Mouse (Mus musculus) intestine, embryonic 14.5 days (tissue): ENCODE measurements at regions not wholly inside any gene's neighbourhood (a gene's known extent, or its start where the extent isn't known, plus 50 kb on each side); places are given as distances from the start of the nearest gene placed in this dataset.

Source experiments
- ATAC-seq: fragments of 200-750 bp; cut with Nextera tagmentation; replicated peaks from 2 replicates; pipeline ENCODE4 v1.8.0; 2017; ENCODE audit warnings: low read depth, moderate number of reproducible peaks, moderate TSS enrichment, moderate library complexity; ENCODE audit not compliant: low FRiP score, low TSS enrichment
- DNase-seq: peaks from one replicate; pipeline ENCODE4 v3.0.0-alpha.2; 2018; ENCODE audit warnings: low spot score
- H3K27ac ChIP-seq: fragments of 300-500 bp; sonication (generic); 2 replicates; pipeline ENCODE4 v1.5.1; 2014; ENCODE audit warnings: low read depth, mild to moderate bottlenecking, control low read depth
- H3K27me3 ChIP-seq: fragments of 300-500 bp; sonication (generic); replicated peaks from 2 replicates; pipeline ENCODE4 v1.6.1; 2014; ENCODE audit warnings: low read length, control low read depth; ENCODE audit not compliant: control insufficient read depth, insufficient read depth
- H3K36me3 ChIP-seq: fragments of 300-500 bp; sonication (generic); 2 replicates; pipeline ENCODE4 v1.6.1; 2014; ENCODE audit warnings: low read length, control low read depth; ENCODE audit not compliant: control insufficient read depth, insufficient read depth
- H3K4me1 ChIP-seq: fragments of 300-500 bp; sonication (generic); replicated peaks from 2 replicates; pipeline ENCODE4 v1.6.1; 2014; ENCODE audit warnings: low read length, control low read depth, mixed read lengths; ENCODE audit not compliant: control insufficient read depth, insufficient read depth
- H3K4me2 ChIP-seq: fragments of 300-500 bp; sonication (generic); 2 replicates; pipeline ENCODE4 v1.6.1; 2014; ENCODE audit warnings: low read length
- H3K4me3 ChIP-seq: fragments of 300-500 bp; sonication (generic); 2 replicates; pipeline ENCODE4 v1.5.1; 2014; ENCODE audit warnings: low read depth, low read length, control low read depth, mixed read lengths
- H3K9ac ChIP-seq: fragments of 300-500 bp; sonication (generic); 2 replicates; pipeline ENCODE4 v1.6.1; 2014; ENCODE audit warnings: mild to moderate bottlenecking, low read length
- H3K9me3 ChIP-seq: fragments of 300-500 bp; sonication (generic); 2 replicates; pipeline ENCODE4 v1.6.1; 2016; ENCODE audit warnings: low read length, control low read depth; ENCODE audit not compliant: control insufficient read depth
- WGBS: fragments of 180-500 bp; shearing (Covaris S2); extraction: QIAGEN DNeasy Blood & Tissue Kit; methylation state at CpG from one replicate; pipeline ENCODE4 v1.1.7; 2014; 5-methylcytosine and 5-hydroxymethylcytosine counted together

DNA sequence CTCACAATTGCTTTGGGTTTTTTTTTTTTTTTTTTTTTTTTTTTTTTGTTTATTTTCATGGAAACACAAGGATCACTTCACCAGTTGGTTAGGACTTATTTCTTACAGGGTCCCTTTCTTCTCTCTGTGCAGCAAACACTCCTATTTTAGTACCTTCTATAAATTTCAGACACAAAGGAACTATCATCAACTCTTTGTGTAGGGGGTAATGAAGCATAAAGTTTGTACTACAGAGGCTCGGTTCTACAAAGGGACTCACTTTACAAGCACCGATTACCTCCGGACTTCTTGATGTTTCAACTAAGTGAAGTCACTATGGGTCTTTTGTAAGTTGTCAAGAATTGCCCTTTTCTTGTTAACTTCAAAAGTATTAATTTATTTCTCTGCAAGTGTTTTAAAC lies 318.0 kb downstream of the Gja1 start:
- no peaks in the 10 kb centered on the region for H3K36me3 ChIP-seq
- no peaks in the 10 kb centered on the region for H3K4me1 ChIP-seq
- H3K27me3 ChIP-seq = no peaks in the 10 kb centered on the region
- ATAC-seq (no peak), DNase-seq (no peak)
- H3K9me3 ChIP-seq = no peaks in the 10 kb centered on the region
- no peak overlapping the region for H3K4me3 ChIP-seq
- no peak overlapping the region for H3K27ac ChIP-seq
- no peak overlapping the region for H3K9ac ChIP-seq
- no peak overlapping the region for H3K4me2 ChIP-seq
- WGBS = 58% methylated on average over 3 of the region's 3 CpGs

DNA sequence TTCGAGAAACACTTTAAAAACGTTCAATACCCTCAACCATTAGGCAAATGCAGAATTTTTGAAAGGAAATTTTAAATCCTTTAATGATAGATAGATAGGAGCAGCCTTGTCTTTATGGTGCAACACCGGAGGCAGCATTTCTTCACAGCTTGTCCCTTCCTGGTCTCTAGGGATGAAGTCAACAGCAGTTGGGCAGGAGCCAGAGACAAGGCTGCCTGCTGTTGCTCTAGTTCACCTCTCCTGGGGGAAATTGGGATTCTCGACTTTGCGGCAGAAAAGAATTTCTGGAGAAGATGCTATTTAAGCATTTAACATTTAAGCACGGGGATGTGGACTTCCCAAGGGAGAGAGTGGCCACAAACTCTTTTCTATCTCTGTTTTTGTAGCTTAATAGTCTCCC lies 323.0 kb downstream of the Gja1 start:
- no peaks in the 10 kb centered on the region for H3K27me3 ChIP-seq
- 76% methylated on average over 6 of the region's 6 CpGs for WGBS
- no peaks in the 10 kb centered on the region for H3K9me3 ChIP-seq
- H3K9ac ChIP-seq = no peak overlapping the region
- DNase-seq (no peak), ATAC-seq (no peak)
- H3K36me3 ChIP-seq = no peaks in the 10 kb centered on the region
- no peak overlapping the region for H3K4me2 ChIP-seq
- no peaks in the 10 kb centered on the region for H3K4me1 ChIP-seq
- no peak overlapping the region for H3K27ac ChIP-seq
- H3K4me3 ChIP-seq = no peak overlapping the region

- no peak for DNase-seq
Observed at GRCm38 (mm10) chr10:56708411-56708810, 331.3 kb downstream of the Gja1 start.

GRCm38 (mm10) chr10:56708886-56709285 lies 331.8 kb downstream of the Gja1 start:
- WGBS = 48% methylated on average over 1 of the region's 1 CpGs
- H3K36me3 ChIP-seq = no peaks in the 10 kb centered on the region
- ATAC-seq (no peak), DNase-seq (no peak)
- no peaks in the 10 kb centered on the region for H3K9me3 ChIP-seq
- H3K4me2 ChIP-seq = no peak overlapping the region
- H3K4me3 ChIP-seq = no peak overlapping the region
- H3K4me1 ChIP-seq = no peaks in the 10 kb centered on the region
- H3K27ac ChIP-seq = no peak overlapping the region
- no peak overlapping the region for H3K9ac ChIP-seq
- no peaks in the 10 kb centered on the region for H3K27me3 ChIP-seq

More at GRCm38 (mm10) chr10:56708411-56708810, 331.3 kb downstream of the Gja1 start:
- H3K36me3 ChIP-seq = no peaks in the 10 kb centered on the region
- H3K9me3 ChIP-seq = no peaks in the 10 kb centered on the region
- H3K27ac ChIP-seq = no peak overlapping the region
- no peak overlapping the region for H3K4me2 ChIP-seq
- H3K9ac ChIP-seq = no peak overlapping the region
- H3K27me3 ChIP-seq = no peaks in the 10 kb centered on the region
- H3K4me1 ChIP-seq = no peaks in the 10 kb centered on the region
- no peak overlapping the region for H3K4me3 ChIP-seq
- WGBS = 85% methylated on average over 2 of the region's 2 CpGs
- ATAC-seq = no peak

DNA sequence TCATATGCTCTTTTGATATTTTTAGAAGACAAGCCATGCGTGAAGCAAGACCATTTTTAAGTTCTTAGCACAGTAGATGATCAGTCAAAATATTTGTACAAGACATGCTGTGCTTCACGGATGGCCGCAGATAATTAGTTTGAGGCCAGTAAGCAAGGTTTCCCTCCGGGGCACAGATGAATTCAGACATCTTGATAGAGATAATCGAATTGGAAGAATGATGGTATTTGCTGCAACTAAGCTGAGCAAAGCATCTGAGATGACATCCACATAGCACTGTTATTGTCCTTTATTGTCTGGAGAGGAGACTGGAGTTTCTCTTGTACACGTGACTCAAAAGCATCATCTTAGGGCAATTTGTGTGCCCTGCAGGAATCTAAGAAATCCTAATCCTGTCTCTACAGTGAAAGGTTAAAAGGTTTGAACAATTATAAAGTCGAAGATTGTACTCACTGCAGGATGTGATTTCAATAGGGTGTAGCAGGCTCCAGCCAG lies 335.5 kb downstream of the Gja1 start:
- Histone ChIP-seq H3K27me3 (no peaks in the 10 kb centered on the region), H3K9me3 (no peaks in the 10 kb centered on the region), H3K4me2 (no peak overlapping the region), H3K4me3 (no peak overlapping the region), H3K9ac (no peak overlapping the region), H3K4me1 (no peaks in the 10 kb centered on the region), H3K36me3 (no peaks in the 10 kb centered on the region), H3K27ac (no peak overlapping the region)
- 51% methylated on average over 7 of the region's 7 CpGs for WGBS
- ATAC-seq (no peak), DNase-seq (no peak)

DNA sequence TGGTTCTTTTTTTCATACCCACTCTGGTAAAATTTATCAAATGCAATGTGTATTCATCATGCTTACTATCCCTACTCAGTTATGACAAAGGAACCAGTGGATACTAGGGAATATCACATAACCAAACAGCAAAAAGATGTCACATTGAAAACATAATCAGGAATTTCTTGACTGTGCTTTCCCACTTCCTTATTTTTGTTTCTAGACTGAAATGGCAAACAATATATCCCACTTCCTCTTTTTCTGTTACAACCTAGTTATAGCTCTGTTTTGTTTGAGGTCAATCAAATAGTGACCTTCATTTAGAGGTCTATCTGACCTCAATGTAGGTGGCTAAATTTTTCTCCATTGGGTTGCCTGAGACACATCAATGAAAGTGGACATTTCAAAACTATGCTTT lies 359.9 kb downstream of the Gja1 start:
- H3K9me3 ChIP-seq = no peaks in the 10 kb centered on the region
- no peaks in the 10 kb centered on the region for H3K4me1 ChIP-seq
- no peak overlapping the region for H3K27ac ChIP-seq
- DNase-seq (no peak), ATAC-seq (no peak)
- H3K36me3 ChIP-seq = no peaks in the 10 kb centered on the region
- H3K4me2 ChIP-seq = no peak overlapping the region
- no peak overlapping the region for H3K9ac ChIP-seq
- no peak overlapping the region for H3K4me3 ChIP-seq
- no peaks in the 10 kb centered on the region for H3K27me3 ChIP-seq

- Histone ChIP-seq H3K27ac (no peak overlapping the region), H3K4me2 (no peak overlapping the region), H3K36me3 (no peaks in the 10 kb centered on the region), H3K4me3 (no peak overlapping the region), H3K4me1 (no peaks in the 10 kb centered on the region), H3K9me3 (no peaks in the 10 kb centered on the region), H3K27me3 (no peaks in the 10 kb centered on the region), H3K9ac (no peak overlapping the region)
- DNase-seq (no peak), ATAC-seq (no peak)
- WGBS = 69% methylated on average over 3 of the region's 3 CpGs
Observed at GRCm38 (mm10) chr10:56739621-56740020, 362.5 kb downstream of the Gja1 start.

GRCm38 (mm10) chr10:56752134-56752533 lies 375.0 kb downstream of the Gja1 start:
- Histone ChIP-seq H3K4me3 (no peak overlapping the region), H3K9me3 (no peaks in the 10 kb centered on the region), H3K4me2 (no peak overlapping the region), H3K9ac (no peak overlapping the region), H3K27ac (no peak overlapping the region), H3K4me1 (no peaks in the 10 kb centered on the region), H3K27me3 (no peaks in the 10 kb centered on the region), H3K36me3 (no peaks in the 10 kb centered on the region)
- DNase-seq (no peak), ATAC-seq (no peak)
- WGBS = 16% methylated on average over 1 of the region's 2 CpGs

GRCm38 (mm10) chr10:56753576-56753975 lies 376.4 kb downstream of the Gja1 start:
- H3K9ac ChIP-seq = no peak overlapping the region
- no peak overlapping the region for H3K4me2 ChIP-seq
- no peaks in the 10 kb centered on the region for H3K9me3 ChIP-seq
- no peak overlapping the region for H3K27ac ChIP-seq
- no peaks in the 10 kb centered on the region for H3K27me3 ChIP-seq
- no peaks in the 10 kb centered on the region for H3K4me1 ChIP-seq
- H3K36me3 ChIP-seq = no peaks in the 10 kb centered on the region
- no peak overlapping the region for H3K4me3 ChIP-seq
- ATAC-seq (no peak), DNase-seq (no peak)
- 55% methylated on average over 2 of the region's 2 CpGs for WGBS
